Mouse (Mus musculus): Measurements from ENCODE around the gene Slc27a1.

- no peak for TF ChIP-seq EP300 (IDR thresholded peaks at IDR 0.05; ENCODE audit: low read depth)
- peak; percentile 40 for TF ChIP-seq CTCF (IDR thresholded peaks at IDR 0.05; ENCODE audit: low read depth)
Measured at GRCm38 (mm10) chr8:71633164-71633563, 64.5 kb downstream of the Slc27a1 start.

Data from heart, postnatal 0 days (tissue).